Mouse (Mus musculus) megakaryocyte, embryonic 14.5 days (primary cell): ENCODE data around the gene Bpifc. TPM values are rescaled to one million over a fixed set of nuclear protein-coding genes. Genes with fewer than 3 reads are reported as not detected.

ENCODE experiments used
- H3K27me3 ChIP-seq: replicated peaks from 2 replicates; pipeline ENCODE3; 2012; ENCODE audit warnings: inconsistent platforms
- H3K36me3 ChIP-seq: replicated peaks from 2 replicates; pipeline ENCODE3; 2012; ENCODE audit warnings: low read length, inconsistent platforms, mixed read lengths
- H3K4me1 ChIP-seq: 2 replicates; pipeline ENCODE4 v1.6.1; 2012; ENCODE audit warnings: inconsistent platforms
- H3K4me3 ChIP-seq: replicated peaks from 2 replicates; pipeline ENCODE3; 2012; ENCODE audit warnings: moderate library complexity, mild to moderate bottlenecking, inconsistent platforms
- H3K9me3 ChIP-seq: 2 replicates; pipeline ENCODE4 v1.6.1; 2012; ENCODE audit warnings: inconsistent platforms
- FLI1 ChIP-seq: IDR thresholded peaks from 2 replicates; pipeline ENCODE4 v1.6.1; 2012; ENCODE audit warnings: low read length, inconsistent platforms, mixed read lengths
- GATA1 ChIP-seq: IDR thresholded peaks from 3 replicates; pipeline ENCODE4 v1.6.1; 2012; ENCODE audit warnings: mixed read lengths, low read length, inconsistent platforms, borderline replicate concordance
- polyA plus RNA-seq: library from polyadenylated mRNA; stranded (reverse); fragments of >175 nt; gene quantifications from 2 replicates; pipeline ENCODE4 v1.2.3, GENCODE M21; 2012; ENCODE audit warnings: low replicate concordance; ENCODE audit not compliant: insufficient read depth

The Bpifc gene
- not detected in 2 replicates for polyA plus RNA-seq

GRCm38 (mm10) chr10:86011781-86012180 is at the start of gene Bpifc:
Bpifc (minus strand) TSS chr10:86011895.
- Histone ChIP-seq H3K4me1 (peaks cover 37% of the 10 kb centered on the region), H3K27me3 (peaks cover 6% of the 10 kb centered on the region), H3K36me3 (no peaks in the 10 kb centered on the region), H3K4me3 (no peak within 1 kb of the TSS), H3K9me3 (no peaks in the 10 kb centered on the region)
- TF ChIP-seq FLI1 (no peak), GATA1 (no peak)

GRCm38 (mm10) chr10:86060267-86060666 is 48.6 kb upstream of the Bpifc start:
- TF ChIP-seq GATA1: no peak
- no peak for TF ChIP-seq FLI1
- H3K27me3 ChIP-seq: no peaks in the 10 kb centered on the region
- peaks cover 18% of the 10 kb centered on the region for H3K9me3 ChIP-seq
- no peak overlapping the region for H3K4me3 ChIP-seq
- H3K36me3 ChIP-seq: peaks cover 11% of the 10 kb centered on the region
- peaks cover 32% of the 10 kb centered on the region for H3K4me1 ChIP-seq

- Histone ChIP-seq H3K4me3 (no peak overlapping the region), H3K36me3 (peaks cover 30% of the 10 kb centered on the region), H3K4me1 (peaks cover 40% of the 10 kb centered on the region), H3K9me3 (peaks cover 18% of the 10 kb centered on the region), H3K27me3 (no peaks in the 10 kb centered on the region)
- TF ChIP-seq FLI1 (no peak), GATA1 (no peak)
Observed at GRCm38 (mm10) chr10:86057712-86058111, 46.0 kb upstream of the Bpifc start.

- no peak for TF ChIP-seq GATA1
- no peak for TF ChIP-seq FLI1
- Histone ChIP-seq H3K4me3 (no peak overlapping the region), H3K9me3 (peaks cover 16% of the 10 kb centered on the region), H3K27me3 (no peaks in the 10 kb centered on the region), H3K36me3 (peaks cover 30% of the 10 kb centered on the region), H3K4me1 (peaks cover 40% of the 10 kb centered on the region)
Observed at GRCm38 (mm10) chr10:86057286-86057685, 45.6 kb upstream of the Bpifc start.

GRCm38 (mm10) chr10:86056297-86056903 is 44.7 kb upstream of the Bpifc start:
- H3K4me3 ChIP-seq: peak overlapping the region; percentile 38
- peaks cover 47% of the 10 kb centered on the region for H3K4me1 ChIP-seq
- peaks cover 38% of the 10 kb centered on the region for H3K36me3 ChIP-seq
- no peak for TF ChIP-seq GATA1
- no peak for TF ChIP-seq FLI1
- no peaks in the 10 kb centered on the region for H3K27me3 ChIP-seq
- H3K9me3 ChIP-seq: peaks cover 8% of the 10 kb centered on the region; the same call in 1 of the 2 replicates

- Histone ChIP-seq H3K27me3 (no peaks in the 10 kb centered on the region), H3K36me3 (peaks cover 72% of the 10 kb centered on the region), H3K4me3 (peak overlapping the region; percentile 39), H3K4me1 (peaks cover 43% of the 10 kb centered on the region), H3K9me3 (peaks cover 3% of the 10 kb centered on the region; the same call in 1 of the 2 replicates)
- TF ChIP-seq GATA1 (no peak), FLI1 (no peak)
Observed at GRCm38 (mm10) chr10:86052818-86053522, 41.3 kb upstream of the Bpifc start.

- Histone ChIP-seq H3K36me3 (peaks cover 85% of the 10 kb centered on the region), H3K4me1 (peaks cover 37% of the 10 kb centered on the region), H3K9me3 (no peaks in the 10 kb centered on the region), H3K4me3 (no peak overlapping the region), H3K27me3 (no peaks in the 10 kb centered on the region)
- no peak for TF ChIP-seq FLI1
- no peak for TF ChIP-seq GATA1
Observed at GRCm38 (mm10) chr10:86050522-86050921, 38.8 kb upstream of the Bpifc start.

GRCm38 (mm10) chr10:86047786-86048185 is 36.1 kb upstream of the Bpifc start:
- H3K4me1 ChIP-seq: peaks cover 17% of the 10 kb centered on the region
- no peak overlapping the region for H3K4me3 ChIP-seq
- H3K27me3 ChIP-seq: no peaks in the 10 kb centered on the region
- peaks cover 93% of the 10 kb centered on the region for H3K36me3 ChIP-seq
- TF ChIP-seq FLI1: no peak
- TF ChIP-seq GATA1: no peak
- no peaks in the 10 kb centered on the region for H3K9me3 ChIP-seq

GRCm38 (mm10) chr10:86046371-86046770 is 34.7 kb upstream of the Bpifc start:
- TF ChIP-seq GATA1 (no peak), FLI1 (no peak)
- Histone ChIP-seq H3K4me3 (peak overlapping the region; percentile 4), H3K4me1 (peaks cover 3% of the 10 kb centered on the region), H3K9me3 (no peaks in the 10 kb centered on the region), H3K27me3 (no peaks in the 10 kb centered on the region), H3K36me3 (peaks cover 97% of the 10 kb centered on the region)

- TF ChIP-seq GATA1: no peak
- no peak for TF ChIP-seq FLI1
- no peaks in the 10 kb centered on the region for H3K4me1 ChIP-seq
- H3K9me3 ChIP-seq: no peaks in the 10 kb centered on the region
- H3K27me3 ChIP-seq: no peaks in the 10 kb centered on the region
- peaks cover 81% of the 10 kb centered on the region for H3K36me3 ChIP-seq
- no peak overlapping the region for H3K4me3 ChIP-seq
Observed at GRCm38 (mm10) chr10:86044066-86044465, 32.4 kb upstream of the Bpifc start.
